Mouse (Mus musculus) ES-Bruce4 (cell line): ENCODE measurements around the gene Stxbp4. TPM values are rescaled to one million over a fixed set of nuclear protein-coding genes. Genes with fewer than 3 reads are reported as not detected.

Experiments
- H3K27ac ChIP-seq: 2 replicates; pipeline ENCODE4 v1.5.1; 2012; ENCODE audit warnings: low read length, inconsistent platforms; ENCODE audit not compliant: insufficient read depth
- H3K27me3 ChIP-seq: 2 replicates; pipeline ENCODE4 v1.6.1; 2012; ENCODE audit warnings: mild to moderate bottlenecking, low read length, inconsistent platforms; ENCODE audit not compliant: control insufficient read depth, poor library complexity, insufficient read depth, severe bottlenecking
- H3K36me3 ChIP-seq: 2 replicates; pipeline ENCODE4 v1.6.1; 2012; ENCODE audit warnings: inconsistent platforms, mild to moderate bottlenecking, low read length, moderate library complexity; ENCODE audit not compliant: control insufficient read depth, poor library complexity, insufficient read depth, severe bottlenecking
- H3K4me1 ChIP-seq: one replicate; pipeline ENCODE4 v1.8.1; 2011; ENCODE audit warnings: low read length; ENCODE audit not compliant: control insufficient read depth, insufficient read depth
- H3K4me3 ChIP-seq: 2 replicates; pipeline ENCODE4 v1.5.1; 2011; ENCODE audit warnings: low read depth, mild to moderate bottlenecking, low read length
- H3K9ac ChIP-seq: 2 replicates; pipeline ENCODE4 v1.6.1; 2012; ENCODE audit warnings: low read depth, mild to moderate bottlenecking, inconsistent platforms; ENCODE audit not compliant: poor library complexity, severe bottlenecking
- H3K9me3 ChIP-seq: replicated peaks from 2 replicates; pipeline ENCODE4 v1.6.1; 2012; ENCODE audit warnings: mild to moderate bottlenecking, low read length, inconsistent platforms; ENCODE audit not compliant: control insufficient read depth, poor library complexity, insufficient read depth, severe bottlenecking
- CTCF ChIP-seq: IDR thresholded peaks from one replicate; pipeline ENCODE4 v1.8.1; 2011; ENCODE audit warnings: low read depth, low read length
- EP300 ChIP-seq: IDR thresholded peaks from 2 replicates; pipeline ENCODE4 v1.6.1; 2011; ENCODE audit warnings: low read depth, low read length; ENCODE audit not compliant: insufficient read depth
- POLR2A ChIP-seq: IDR thresholded peaks from one replicate; pipeline ENCODE4 v1.8.1; 2011; ENCODE audit warnings: low read length; ENCODE audit not compliant: insufficient read depth
- polyA plus RNA-seq: library from polyadenylated mRNA; stranded (reverse); fragments of >200 nt; gene quantifications from 2 replicates; pipeline ENCODE4 v1.2.4, GENCODE M21; 2011; ENCODE audit warnings: low read depth; ENCODE audit not compliant: missing spikeins, insufficient read depth, insufficient read length

The Stxbp4 gene
- polyA plus RNA-seq, 1 experiment: 12.0 TPM

DNA sequence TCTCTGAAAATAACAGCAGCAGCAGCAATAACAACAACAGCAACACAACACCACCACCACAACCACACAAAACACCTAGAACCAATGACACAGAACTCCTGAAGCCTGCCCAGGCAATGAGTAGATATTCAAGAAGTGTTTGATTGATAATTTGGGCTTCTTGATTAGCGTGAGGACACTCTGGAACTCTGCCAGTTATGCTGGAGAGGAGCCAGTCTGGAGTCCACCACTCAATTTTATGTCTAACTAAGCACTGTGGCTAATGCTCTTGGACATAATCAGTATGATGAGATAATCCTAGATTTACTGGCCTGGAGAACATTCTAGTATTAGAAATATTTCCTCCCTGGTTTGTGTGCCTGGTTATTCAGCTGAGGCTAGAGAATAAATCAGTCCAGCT lies 156.1 kb downstream of the Stxbp4 start:
- no peaks in the 10 kb centered on the region for H3K27me3 ChIP-seq
- H3K4me1 ChIP-seq: no peaks in the 10 kb centered on the region
- H3K27ac ChIP-seq: no peak overlapping the region
- H3K36me3 ChIP-seq: no peaks in the 10 kb centered on the region
- H3K9ac ChIP-seq: no peak overlapping the region
- no peak overlapping the region for H3K4me3 ChIP-seq
- H3K9me3 ChIP-seq: no peaks in the 10 kb centered on the region
- TF ChIP-seq POLR2A: no peak
- TF ChIP-seq EP300: no peak
- TF ChIP-seq CTCF: no peak

GRCm38 (mm10) chr11:90470271-90470670 lies 167.6 kb downstream of the Stxbp4 start:
- Histone ChIP-seq H3K9ac (no peak overlapping the region), H3K27ac (no peak overlapping the region)
- TF ChIP-seq EP300: no peak
- TF ChIP-seq POLR2A: no peak
- TF ChIP-seq CTCF: no peak

GRCm38 (mm10) chr11:90464046-90464595 lies 173.8 kb downstream of the Stxbp4 start:
- H3K27me3 ChIP-seq: no peaks in the 10 kb centered on the region
- no peaks in the 10 kb centered on the region for H3K36me3 ChIP-seq
- H3K9me3 ChIP-seq: no peaks in the 10 kb centered on the region
- no peaks in the 10 kb centered on the region for H3K4me1 ChIP-seq
- H3K9ac ChIP-seq: no peak overlapping the region
- TF ChIP-seq EP300: no peak
- no peak for TF ChIP-seq CTCF
- no peak for TF ChIP-seq POLR2A
- H3K27ac ChIP-seq: no peak overlapping the region
- H3K4me3 ChIP-seq: no peak overlapping the region

More at GRCm38 (mm10) chr11:90470271-90470670, 167.6 kb downstream of the Stxbp4 start:
- no peaks in the 10 kb centered on the region for H3K9me3 ChIP-seq
- no peaks in the 10 kb centered on the region for H3K4me1 ChIP-seq
- no peak overlapping the region for H3K4me3 ChIP-seq
- no peaks in the 10 kb centered on the region for H3K36me3 ChIP-seq
- H3K27me3 ChIP-seq: no peaks in the 10 kb centered on the region

DNA sequence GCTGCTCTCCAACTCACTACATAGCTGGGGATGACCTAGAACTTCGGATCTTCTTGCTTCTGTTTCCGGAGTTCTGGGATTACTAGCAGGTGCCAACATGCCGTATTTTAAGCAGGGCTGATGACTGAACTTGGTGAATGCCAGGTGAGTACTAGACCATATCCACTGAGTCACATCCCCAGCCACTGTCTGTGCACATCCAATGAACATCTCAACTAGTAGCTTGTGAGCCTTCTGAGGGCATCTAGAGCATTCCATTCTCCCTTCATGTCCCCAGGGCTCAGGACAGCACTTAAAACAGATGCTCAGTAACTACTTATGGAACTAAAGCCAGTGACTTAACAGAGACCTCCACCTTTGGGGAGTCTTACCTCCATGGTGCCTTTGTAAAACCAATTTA lies 177.4 kb downstream of the Stxbp4 start:
- H3K4me3 ChIP-seq: no peak overlapping the region

GRCm38 (mm10) chr11:90452134-90452533 lies 185.8 kb downstream of the Stxbp4 start:
- Histone ChIP-seq H3K27ac (no peak overlapping the region), H3K36me3 (no peaks in the 10 kb centered on the region), H3K4me1 (no peaks in the 10 kb centered on the region), H3K9ac (no peak overlapping the region), H3K4me3 (no peak overlapping the region), H3K27me3 (no peaks in the 10 kb centered on the region; the same call in 1 of the 2 replicates), H3K9me3 (no peaks in the 10 kb centered on the region)
- no peak for TF ChIP-seq CTCF

More for the DNA sequence above, 177.4 kb downstream of the Stxbp4 start:
- Histone ChIP-seq H3K36me3 (no peaks in the 10 kb centered on the region), H3K4me1 (no peaks in the 10 kb centered on the region), H3K9ac (no peak overlapping the region), H3K27me3 (no peaks in the 10 kb centered on the region), H3K27ac (no peak overlapping the region), H3K9me3 (no peaks in the 10 kb centered on the region)
- TF ChIP-seq CTCF: no peak
- no peak for TF ChIP-seq POLR2A
- no peak for TF ChIP-seq EP300

DNA sequence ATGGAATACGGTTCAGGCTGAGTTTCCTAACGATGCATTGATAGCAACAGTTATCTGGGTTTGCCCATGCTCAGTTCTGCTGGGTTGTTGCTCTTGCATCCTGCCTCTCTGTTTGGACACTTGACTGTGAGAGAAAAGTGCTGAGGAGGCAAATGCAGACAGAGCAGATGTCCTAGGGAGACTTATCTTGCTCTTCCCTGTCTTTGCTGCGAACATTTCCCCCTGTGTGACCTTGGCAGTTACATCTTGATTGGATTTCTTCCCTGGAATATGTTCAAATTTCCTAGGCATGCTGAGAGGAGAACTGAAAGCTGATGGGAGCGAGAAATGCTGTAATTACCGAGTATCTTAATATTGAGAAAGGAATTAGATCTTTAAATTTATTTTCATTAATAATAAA lies 186.4 kb downstream of the Stxbp4 start:
- no peak overlapping the region for H3K27ac ChIP-seq
- H3K36me3 ChIP-seq: no peaks in the 10 kb centered on the region

More for the DNA sequence above, 186.4 kb downstream of the Stxbp4 start:
- TF ChIP-seq EP300: no peak
- no peak for TF ChIP-seq POLR2A
- no peak for TF ChIP-seq CTCF
- Histone ChIP-seq H3K9me3 (no peaks in the 10 kb centered on the region), H3K4me3 (no peak overlapping the region), H3K4me1 (no peaks in the 10 kb centered on the region), H3K9ac (no peak overlapping the region), H3K27me3 (no peaks in the 10 kb centered on the region; the same call in 1 of the 2 replicates)
